Mouse (Mus musculus): ENCODE measurements around the gene Gskip. TPM values are rescaled to one million over a fixed set of nuclear protein-coding genes. Genes with fewer than 3 reads are reported as not detected.

Gene Gskip
- polyA plus RNA-seq, 1 experiment from 2014 or later = 38.3 TPM

- ATAC-seq (ENCODE audit: low FRiP score) = peak; percentile 86
Observed at GRCm38 (mm10) chr12:105705799-105706487, 21.3 kb downstream of the Gskip start, which contains the start of gene Ak7. TSS of gene Ak7 (plus strand) at chr12:105705976.

DNA sequence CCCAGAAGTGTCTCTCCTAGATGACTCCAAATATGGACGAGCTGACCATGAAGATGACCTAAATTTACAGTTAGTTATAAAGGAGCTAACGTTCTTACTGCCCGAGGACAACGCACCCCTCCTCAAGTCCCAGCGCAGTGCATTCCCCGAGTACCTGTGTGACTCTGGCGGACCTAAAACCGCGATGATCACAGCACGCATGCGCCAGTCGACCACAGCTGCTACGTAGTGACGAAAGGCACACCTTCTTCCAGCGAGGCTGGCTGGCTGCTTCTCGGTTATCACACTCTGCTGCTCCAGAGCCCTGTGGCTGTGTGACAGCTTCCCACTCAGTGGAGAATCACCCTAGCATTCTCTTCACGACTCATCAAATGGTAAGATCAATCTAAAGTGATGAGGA, 34.0 kb downstream of the Gskip start:
- no peak overlapping the region for H3K27ac ChIP-seq (ENCODE audit: low read depth, low read length)
- H3K36me3 ChIP-seq (ENCODE audit: control insufficient read depth, insufficient read depth, low read length) = no peaks in the 10 kb centered on the region
- no peak overlapping the region for H3K4me3 ChIP-seq (ENCODE audit: low read depth, low read length)
- H3K27me3 ChIP-seq (ENCODE audit: control insufficient read depth, insufficient read depth, low read length) = no peaks in the 10 kb centered on the region
- DNase-seq (ENCODE audit: low spot score) (no peak), ATAC-seq (ENCODE audit: low FRiP score) (no peak)
- no peak overlapping the region for H3K9ac ChIP-seq (ENCODE audit: low read depth, low read length)
- WGBS = 68% methylated on average over 17 of the region's 17 CpGs
- no peak overlapping the region for H3K4me2 ChIP-seq (replicated peaks; ENCODE audit: low read depth, low read length)
- H3K9me3 ChIP-seq (ENCODE audit: control insufficient read depth, low read length) = no peaks in the 10 kb centered on the region
- no peaks in the 10 kb centered on the region for H3K4me1 ChIP-seq (replicated peaks; ENCODE audit: control insufficient read depth, insufficient read depth, low read length)

More at GRCm38 (mm10) chr12:105705799-105706487, 21.3 kb downstream of the Gskip start, which contains the start of gene Ak7:
- H3K9ac ChIP-seq (ENCODE audit: low read depth, low read length) = no peak within 1 kb of the TSS
- no peaks in the 10 kb centered on the region for H3K27me3 ChIP-seq (ENCODE audit: control insufficient read depth, insufficient read depth, low read length)
- H3K4me3 ChIP-seq (ENCODE audit: low read depth, low read length) = no peak within 1 kb of the TSS
- no peaks in the 10 kb centered on the region for H3K36me3 ChIP-seq (ENCODE audit: control insufficient read depth, insufficient read depth, low read length)
- no peak within 1 kb of the TSS for H3K27ac ChIP-seq (ENCODE audit: low read depth, low read length)
- no peaks in the 10 kb centered on the region for H3K4me1 ChIP-seq (replicated peaks; ENCODE audit: control insufficient read depth, insufficient read depth, low read length)
- WGBS = 11% methylated on average over 22 of the region's 22 CpGs
- H3K9me3 ChIP-seq (ENCODE audit: control insufficient read depth, low read length) = no peaks in the 10 kb centered on the region
- DNase-seq (ENCODE audit: low spot score) = peak; percentile 78
- no peak within 1 kb of the TSS for H3K4me2 ChIP-seq (replicated peaks; ENCODE audit: low read depth, low read length)

GRCm38 (mm10) chr12:105720196-105720595, 35.6 kb downstream of the Gskip start:
- H3K9ac ChIP-seq (ENCODE audit: low read depth, low read length) = no peak overlapping the region
- H3K4me3 ChIP-seq (ENCODE audit: low read depth, low read length) = no peak overlapping the region
- H3K27me3 ChIP-seq (ENCODE audit: control insufficient read depth, insufficient read depth, low read length) = no peaks in the 10 kb centered on the region
- no peak overlapping the region for H3K27ac ChIP-seq (ENCODE audit: low read depth, low read length)
- H3K4me2 ChIP-seq (replicated peaks; ENCODE audit: low read depth, low read length) = no peak overlapping the region
- H3K9me3 ChIP-seq (ENCODE audit: control insufficient read depth, low read length) = no peaks in the 10 kb centered on the region
- no peaks in the 10 kb centered on the region for H3K4me1 ChIP-seq (replicated peaks; ENCODE audit: control insufficient read depth, insufficient read depth, low read length)
- WGBS = 69% methylated on average over 3 of the region's 3 CpGs
- no peaks in the 10 kb centered on the region for H3K36me3 ChIP-seq (ENCODE audit: control insufficient read depth, insufficient read depth, low read length)
- ATAC-seq (ENCODE audit: low FRiP score) (no peak), DNase-seq (ENCODE audit: low spot score) (no peak)

DNA sequence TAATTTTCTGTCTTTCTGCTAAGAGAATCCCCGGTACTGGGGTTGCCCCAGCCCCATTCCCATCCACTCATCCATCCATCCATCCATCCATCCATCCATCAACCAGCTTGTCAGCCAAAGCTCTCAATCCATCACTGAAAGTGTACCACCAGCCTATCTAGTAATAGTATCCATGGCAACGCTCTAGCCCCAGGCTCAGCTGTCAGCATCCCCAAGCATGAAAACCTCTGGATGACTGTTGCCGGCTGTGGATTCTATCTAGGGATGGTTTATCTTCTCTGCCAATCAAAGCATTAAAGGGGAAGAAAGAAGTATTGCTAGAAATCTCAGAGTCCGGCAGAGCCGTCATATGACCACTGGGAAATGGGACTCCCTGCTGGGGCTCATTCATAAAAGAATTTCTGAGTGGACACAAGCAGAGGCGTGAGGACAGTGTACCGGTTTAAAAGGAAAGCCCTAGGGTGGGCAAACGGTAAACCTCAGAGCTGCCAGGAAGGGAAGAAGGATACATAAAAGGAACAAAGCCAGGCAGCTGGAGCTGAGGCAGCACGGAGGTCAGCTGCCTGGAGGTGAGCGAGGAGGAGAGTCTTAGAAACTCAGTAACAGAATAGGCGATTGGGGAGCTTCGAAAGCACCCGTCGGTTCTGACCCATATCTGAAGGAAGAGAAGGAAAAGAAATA, 37.0 kb downstream of the Gskip start:
- H3K9me3 ChIP-seq (ENCODE audit: control insufficient read depth, low read length) = no peaks in the 10 kb centered on the region
- no peaks in the 10 kb centered on the region for H3K4me1 ChIP-seq (replicated peaks; ENCODE audit: control insufficient read depth, insufficient read depth, low read length)
- H3K27ac ChIP-seq (ENCODE audit: low read depth, low read length) = peak overlapping the region; percentile 47; the same call in 1 of the 2 replicates
- DNase-seq (ENCODE audit: low spot score) (peak; percentile 46), ATAC-seq (ENCODE audit: low FRiP score) (peak; percentile 66)
- H3K4me3 ChIP-seq (ENCODE audit: low read depth, low read length) = no peak overlapping the region
- 39% methylated on average over 14 of the region's 14 CpGs for WGBS
- H3K4me2 ChIP-seq (replicated peaks; ENCODE audit: low read depth, low read length) = no peak overlapping the region
- no peaks in the 10 kb centered on the region for H3K36me3 ChIP-seq (ENCODE audit: control insufficient read depth, insufficient read depth, low read length)
- H3K9ac ChIP-seq (ENCODE audit: low read depth, low read length) = no peak overlapping the region
- no peaks in the 10 kb centered on the region for H3K27me3 ChIP-seq (ENCODE audit: control insufficient read depth, insufficient read depth, low read length)

DNA sequence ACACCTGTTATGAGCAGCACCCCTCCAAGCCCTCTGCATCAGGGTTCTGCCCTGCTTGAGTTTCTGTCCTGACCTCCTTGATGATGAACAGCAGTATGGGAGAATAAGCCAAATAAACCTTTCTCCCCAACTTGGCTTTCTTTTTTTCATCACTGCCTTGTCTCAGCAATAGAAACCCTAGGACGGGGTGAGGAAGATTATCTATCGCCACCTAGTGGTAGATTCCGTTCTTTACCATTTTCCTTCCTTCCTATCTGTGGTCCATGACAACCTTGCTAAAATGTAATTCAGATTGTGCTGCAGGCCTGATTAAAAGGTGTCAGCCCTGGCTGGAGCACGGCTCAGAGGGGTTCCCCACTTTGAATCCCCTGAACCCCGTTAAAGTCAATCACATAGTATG, 38.0 kb downstream of the Gskip start:
- H3K4me3 ChIP-seq (ENCODE audit: low read depth, low read length) = no peak overlapping the region
- H3K27ac ChIP-seq (ENCODE audit: low read depth, low read length) = no peak overlapping the region
- WGBS = 3% methylated on average over 5 of the region's 5 CpGs
- no peaks in the 10 kb centered on the region for H3K4me1 ChIP-seq (replicated peaks; ENCODE audit: control insufficient read depth, insufficient read depth, low read length)
- DNase-seq (ENCODE audit: low spot score) (peak; percentile 79), ATAC-seq (ENCODE audit: low FRiP score) (peak; percentile 62)
- no peaks in the 10 kb centered on the region for H3K27me3 ChIP-seq (ENCODE audit: control insufficient read depth, insufficient read depth, low read length)
- no peaks in the 10 kb centered on the region for H3K36me3 ChIP-seq (ENCODE audit: control insufficient read depth, insufficient read depth, low read length)
- H3K9me3 ChIP-seq (ENCODE audit: control insufficient read depth, low read length) = no peaks in the 10 kb centered on the region
- no peak overlapping the region for H3K4me2 ChIP-seq (replicated peaks; ENCODE audit: low read depth, low read length)
- no peak overlapping the region for H3K9ac ChIP-seq (ENCODE audit: low read depth, low read length)

DNA sequence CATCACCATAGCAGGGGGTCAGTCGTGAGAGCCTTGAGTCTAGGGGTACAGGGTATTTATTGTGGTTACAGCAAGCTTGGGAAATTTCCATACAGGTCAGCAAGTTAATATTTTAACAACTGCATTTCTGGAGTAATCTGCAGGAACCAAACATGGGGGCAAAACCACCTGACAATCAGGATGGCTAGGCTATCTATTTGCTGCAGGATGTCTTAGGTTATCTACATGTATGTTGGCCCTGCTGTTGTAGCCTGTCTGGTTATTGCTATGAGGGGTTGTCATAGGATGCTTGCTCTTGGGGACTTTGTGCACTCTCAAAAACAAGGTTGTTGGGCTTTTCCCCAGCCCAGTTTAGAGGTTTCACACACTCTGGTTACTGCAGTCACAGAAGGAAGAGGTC, 40.0 kb downstream of the Gskip start:
- WGBS = 54% methylated on average over 1 of the region's 1 CpGs
- no peak for DNase-seq (ENCODE audit: low spot score)
- no peaks in the 10 kb centered on the region for H3K27me3 ChIP-seq (ENCODE audit: control insufficient read depth, insufficient read depth, low read length)

GRCm38 (mm10) chr12:105725736-105726135, 41.1 kb downstream of the Gskip start:
- H3K4me3 ChIP-seq (ENCODE audit: low read depth, low read length) = no peak overlapping the region
- no peaks in the 10 kb centered on the region for H3K27me3 ChIP-seq (ENCODE audit: control insufficient read depth, insufficient read depth, low read length)
- H3K9me3 ChIP-seq (ENCODE audit: control insufficient read depth, low read length) = no peaks in the 10 kb centered on the region
- H3K4me1 ChIP-seq (replicated peaks; ENCODE audit: control insufficient read depth, insufficient read depth, low read length) = no peaks in the 10 kb centered on the region
- H3K9ac ChIP-seq (ENCODE audit: low read depth, low read length) = no peak overlapping the region
- no peak overlapping the region for H3K4me2 ChIP-seq (replicated peaks; ENCODE audit: low read depth, low read length)
- no peak for ATAC-seq (ENCODE audit: low FRiP score)
- DNase-seq (ENCODE audit: low spot score) = no peak
- WGBS = 76% methylated on average over 13 of the region's 13 CpGs
- H3K27ac ChIP-seq (ENCODE audit: low read depth, low read length) = no peak overlapping the region
- H3K36me3 ChIP-seq (ENCODE audit: control insufficient read depth, insufficient read depth, low read length) = no peaks in the 10 kb centered on the region

More for the DNA sequence above, 40.0 kb downstream of the Gskip start:
- H3K4me3 ChIP-seq (ENCODE audit: low read depth, low read length) = no peak overlapping the region
- H3K4me2 ChIP-seq (replicated peaks; ENCODE audit: low read depth, low read length) = no peak overlapping the region
- no peaks in the 10 kb centered on the region for H3K36me3 ChIP-seq (ENCODE audit: control insufficient read depth, insufficient read depth, low read length)
- no peak overlapping the region for H3K27ac ChIP-seq (ENCODE audit: low read depth, low read length)
- no peak for ATAC-seq (ENCODE audit: low FRiP score)
- no peak overlapping the region for H3K9ac ChIP-seq (ENCODE audit: low read depth, low read length)
- no peaks in the 10 kb centered on the region for H3K4me1 ChIP-seq (replicated peaks; ENCODE audit: control insufficient read depth, insufficient read depth, low read length)
- no peaks in the 10 kb centered on the region for H3K9me3 ChIP-seq (ENCODE audit: control insufficient read depth, low read length)

- H3K36me3 ChIP-seq (ENCODE audit: control insufficient read depth, insufficient read depth, low read length) = no peaks in the 10 kb centered on the region
- no peaks in the 10 kb centered on the region for H3K27me3 ChIP-seq (ENCODE audit: control insufficient read depth, insufficient read depth, low read length)
- ATAC-seq (ENCODE audit: low FRiP score) = no peak
Observed at GRCm38 (mm10) chr12:105727268-105727667, 42.6 kb downstream of the Gskip start.

GRCm38 (mm10) chr12:105727964-105728363, 43.3 kb downstream of the Gskip start:
- DNase-seq (ENCODE audit: low spot score) (peak; percentile 65), ATAC-seq (ENCODE audit: low FRiP score) (no peak)
- no peaks in the 10 kb centered on the region for H3K9me3 ChIP-seq (ENCODE audit: control insufficient read depth, low read length)
- no peaks in the 10 kb centered on the region for H3K36me3 ChIP-seq (ENCODE audit: control insufficient read depth, insufficient read depth, low read length)
- H3K27me3 ChIP-seq (ENCODE audit: control insufficient read depth, insufficient read depth, low read length) = no peaks in the 10 kb centered on the region
- H3K27ac ChIP-seq (ENCODE audit: low read depth, low read length) = no peak overlapping the region
- no peak overlapping the region for H3K9ac ChIP-seq (ENCODE audit: low read depth, low read length)
- no peaks in the 10 kb centered on the region for H3K4me1 ChIP-seq (replicated peaks; ENCODE audit: control insufficient read depth, insufficient read depth, low read length)
- no peak overlapping the region for H3K4me3 ChIP-seq (ENCODE audit: low read depth, low read length)
- H3K4me2 ChIP-seq (replicated peaks; ENCODE audit: low read depth, low read length) = no peak overlapping the region
- 29% methylated on average over 8 of the region's 8 CpGs for WGBS

More at GRCm38 (mm10) chr12:105727268-105727667, 42.6 kb downstream of the Gskip start:
- Histone ChIP-seq H3K4me1 (replicated peaks; ENCODE audit: control insufficient read depth, insufficient read depth, low read length) (no peaks in the 10 kb centered on the region), H3K9ac (ENCODE audit: low read depth, low read length) (no peak overlapping the region), H3K4me3 (ENCODE audit: low read depth, low read length) (no peak overlapping the region), H3K4me2 (replicated peaks; ENCODE audit: low read depth, low read length) (no peak overlapping the region), H3K27ac (ENCODE audit: low read depth, low read length) (no peak overlapping the region), H3K9me3 (ENCODE audit: control insufficient read depth, low read length) (no peaks in the 10 kb centered on the region)
- no peak for DNase-seq (ENCODE audit: low spot score)
- WGBS = 93% methylated on average over 3 of the region's 3 CpGs

Data from hindbrain, embryonic 11.5 days (tissue).